Mouse (Mus musculus): ENCODE measurements around the gene Fnbp4. TPM values are rescaled to one million over a fixed set of nuclear protein-coding genes. Genes with fewer than 3 reads are reported as not detected.

Gene Fnbp4
- 73.7 and 80.2 TPM in 2 replicates for polyA plus RNA-seq (2016; fragmentation: Nextera tagmentation; extraction: Ambion mirVana)

- peak within 1 kb of the TSS; percentile 99 for H3K27ac ChIP-seq (ENCODE audit: poor library complexity, severe bottlenecking)
- no peaks in the 10 kb centered on the region; the same call in 1 of the 2 replicates for H3K9me3 ChIP-seq (replicated peaks)
- no peaks in the 10 kb centered on the region for H3K27me3 ChIP-seq (replicated peaks)
- H3K4me2 ChIP-seq, result peak within 1 kb of the TSS; percentile 82
- peak within 1 kb of the TSS; percentile 95 for H3K9ac ChIP-seq
- H3K4me1 ChIP-seq (replicated peaks), result peaks cover 17% of the 10 kb centered on the region
- peaks cover 22% of the 10 kb centered on the region for H3K36me3 ChIP-seq
- peak; percentile 99 for ATAC-seq (ENCODE audit: insufficient number of reproducible peaks, low FRiP score)
- H3K4me3 ChIP-seq, result peak within 1 kb of the TSS; percentile 98
- WGBS, result under 1% methylated on average over 44 of the region's 44 CpGs
Measured at GRCm38 (mm10) chr2:90745053-90745678, at the start of gene Fnbp4. Gene Fnbp4 (plus strand): TSS chr2:90745370.

DNA sequence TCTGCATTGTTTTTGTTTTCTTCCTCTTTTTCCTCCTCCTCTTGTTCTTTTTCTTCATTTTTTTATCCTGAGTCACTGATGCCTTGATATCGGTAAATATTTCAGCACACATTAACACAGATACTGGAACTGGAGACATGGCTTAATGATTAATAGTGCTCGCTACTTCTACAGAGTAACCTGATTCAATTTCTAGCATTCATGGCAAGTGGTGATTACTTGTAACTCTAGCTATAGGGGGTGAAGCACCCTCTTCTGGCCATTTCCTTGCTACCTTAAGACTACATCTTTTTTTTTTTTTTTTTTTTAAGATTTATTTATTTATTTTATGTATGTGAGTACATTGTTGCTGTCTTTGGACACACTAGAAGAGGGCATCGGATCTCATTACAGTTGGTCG lies 44.2 kb upstream of the Fnbp4 start:
- Histone ChIP-seq H3K9ac (no peak overlapping the region), H3K27ac (ENCODE audit: poor library complexity, severe bottlenecking) (no peak overlapping the region), H3K4me3 (no peak overlapping the region), H3K36me3 (peaks cover 83% of the 10 kb centered on the region), H3K27me3 (replicated peaks) (no peaks in the 10 kb centered on the region), H3K4me1 (replicated peaks) (no peaks in the 10 kb centered on the region), H3K9me3 (replicated peaks) (no peaks in the 10 kb centered on the region), H3K4me2 (no peak overlapping the region)
- ATAC-seq (ENCODE audit: insufficient number of reproducible peaks, low FRiP score), result no peak
- WGBS, result 96% methylated on average over 4 of the region's 4 CpGs

DNA sequence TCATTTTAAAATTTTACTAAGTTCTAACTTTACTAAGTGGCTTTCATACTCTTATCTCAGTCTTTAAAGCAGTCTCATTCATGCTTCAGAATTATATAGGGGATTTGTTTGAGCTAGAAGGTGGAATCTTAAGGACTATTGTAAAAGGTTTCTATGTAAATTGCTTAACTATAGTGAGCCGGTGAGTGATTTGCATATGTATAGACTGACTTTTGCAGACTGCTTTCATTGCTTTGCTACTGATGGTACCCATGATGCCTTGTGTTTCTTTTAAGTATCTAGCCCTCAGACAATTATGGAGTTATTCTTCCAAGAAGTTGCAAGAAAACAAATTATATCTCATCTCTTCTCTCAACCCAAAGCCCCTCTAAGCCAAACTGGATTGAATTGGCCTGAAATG lies 36.6 kb upstream of the Fnbp4 start:
- no peak overlapping the region for H3K27ac ChIP-seq (ENCODE audit: poor library complexity, severe bottlenecking)
- no peak overlapping the region for H3K4me2 ChIP-seq
- ATAC-seq (ENCODE audit: insufficient number of reproducible peaks, low FRiP score), result no peak
- no peak overlapping the region for H3K4me3 ChIP-seq
- 96% methylated on average over 1 of the region's 1 CpGs for WGBS
- no peak overlapping the region for H3K9ac ChIP-seq
- no peaks in the 10 kb centered on the region for H3K9me3 ChIP-seq (replicated peaks)
- no peaks in the 10 kb centered on the region for H3K4me1 ChIP-seq (replicated peaks)
- peaks cover 82% of the 10 kb centered on the region for H3K36me3 ChIP-seq
- H3K27me3 ChIP-seq (replicated peaks), result no peaks in the 10 kb centered on the region

- no peak overlapping the region for H3K4me2 ChIP-seq
- WGBS, result 71% methylated on average over 7 of the region's 7 CpGs
- no peaks in the 10 kb centered on the region for H3K9me3 ChIP-seq (replicated peaks)
- H3K36me3 ChIP-seq, result peaks cover 75% of the 10 kb centered on the region
- H3K4me1 ChIP-seq (replicated peaks), result no peaks in the 10 kb centered on the region
- no peaks in the 10 kb centered on the region for H3K27me3 ChIP-seq (replicated peaks)
- no peak overlapping the region for H3K9ac ChIP-seq
- no peak overlapping the region for H3K4me3 ChIP-seq
- peak; percentile 85 for ATAC-seq (ENCODE audit: insufficient number of reproducible peaks, low FRiP score)
- H3K27ac ChIP-seq (ENCODE audit: poor library complexity, severe bottlenecking), result no peak overlapping the region
Measured at GRCm38 (mm10) chr2:90715555-90716092, 29.5 kb upstream of the Fnbp4 start.

GRCm38 (mm10) chr2:90717366-90717765 lies 27.8 kb upstream of the Fnbp4 start:
- Histone ChIP-seq H3K4me2 (no peak overlapping the region), H3K4me3 (no peak overlapping the region), H3K27ac (ENCODE audit: poor library complexity, severe bottlenecking) (no peak overlapping the region), H3K36me3 (peaks cover 76% of the 10 kb centered on the region), H3K27me3 (replicated peaks) (no peaks in the 10 kb centered on the region), H3K9ac (no peak overlapping the region), H3K4me1 (replicated peaks) (no peaks in the 10 kb centered on the region), H3K9me3 (replicated peaks) (no peaks in the 10 kb centered on the region)
- WGBS, result 94% methylated on average over 4 of the region's 4 CpGs
- no peak for ATAC-seq (ENCODE audit: insufficient number of reproducible peaks, low FRiP score)

GRCm38 (mm10) chr2:90717948-90718347 lies 27.2 kb upstream of the Fnbp4 start:
- Histone ChIP-seq H3K9ac (no peak overlapping the region), H3K4me1 (replicated peaks) (no peaks in the 10 kb centered on the region), H3K4me3 (no peak overlapping the region), H3K9me3 (replicated peaks) (no peaks in the 10 kb centered on the region), H3K36me3 (peaks cover 75% of the 10 kb centered on the region), H3K27ac (ENCODE audit: poor library complexity, severe bottlenecking) (no peak overlapping the region), H3K27me3 (replicated peaks) (no peaks in the 10 kb centered on the region), H3K4me2 (no peak overlapping the region)
- ATAC-seq (ENCODE audit: insufficient number of reproducible peaks, low FRiP score), result no peak
- WGBS, result 97% methylated on average over 5 of the region's 5 CpGs

DNA sequence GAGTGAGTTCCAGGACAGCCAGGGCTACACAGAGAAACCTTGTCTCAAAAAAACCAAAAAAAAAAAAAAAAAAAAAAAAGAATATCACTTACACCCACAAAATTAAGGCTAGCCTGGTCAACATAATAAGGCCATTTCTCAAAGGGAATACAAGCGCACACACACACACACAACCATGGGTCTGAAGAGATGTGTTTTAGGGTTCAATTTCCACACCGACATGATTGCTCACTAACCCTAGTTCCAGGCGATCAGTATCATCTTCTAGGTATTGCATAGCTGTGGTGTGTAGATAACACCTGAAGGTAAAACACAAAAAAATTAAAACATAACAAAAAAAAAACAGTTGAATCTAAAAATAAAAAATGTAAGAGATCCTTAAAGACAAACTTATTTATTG lies 18.4 kb upstream of the Fnbp4 start:
- Histone ChIP-seq H3K4me2 (no peak overlapping the region), H3K9me3 (replicated peaks) (no peaks in the 10 kb centered on the region), H3K4me1 (replicated peaks) (no peaks in the 10 kb centered on the region), H3K27me3 (replicated peaks) (no peaks in the 10 kb centered on the region), H3K4me3 (no peak overlapping the region), H3K36me3 (peaks cover 80% of the 10 kb centered on the region), H3K27ac (ENCODE audit: poor library complexity, severe bottlenecking) (no peak overlapping the region), H3K9ac (no peak overlapping the region)
- 90% methylated on average over 3 of the region's 3 CpGs for WGBS
- no peak for ATAC-seq (ENCODE audit: insufficient number of reproducible peaks, low FRiP score)

DNA sequence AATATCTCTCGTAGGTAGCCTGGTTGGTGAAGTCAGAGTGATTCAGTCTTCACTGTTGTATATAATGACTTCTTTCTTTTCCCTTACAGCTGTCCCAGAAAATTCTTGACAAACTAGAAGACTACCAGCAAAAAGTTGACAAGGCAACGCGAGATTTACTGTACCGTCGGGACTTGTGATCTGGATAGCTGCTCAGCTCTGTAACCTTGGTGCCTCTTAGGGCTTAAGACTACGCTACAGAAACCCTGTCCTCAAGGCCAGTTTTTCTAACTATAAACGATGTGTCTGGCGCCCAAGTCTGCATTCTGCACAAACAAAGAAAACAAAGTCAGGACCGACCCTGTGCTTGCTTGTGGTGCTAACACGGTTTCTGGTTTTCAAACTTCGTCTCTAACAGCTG lies 9.8 kb upstream of the Fnbp4 start:
- Histone ChIP-seq H3K36me3 (peaks cover 71% of the 10 kb centered on the region), H3K27ac (ENCODE audit: poor library complexity, severe bottlenecking) (no peak overlapping the region), H3K9me3 (replicated peaks) (no peaks in the 10 kb centered on the region), H3K4me1 (replicated peaks) (no peaks in the 10 kb centered on the region), H3K4me2 (no peak overlapping the region), H3K27me3 (replicated peaks) (no peaks in the 10 kb centered on the region), H3K9ac (no peak overlapping the region), H3K4me3 (no peak overlapping the region)
- ATAC-seq (ENCODE audit: insufficient number of reproducible peaks, low FRiP score), result no peak
- WGBS, result 91% methylated on average over 11 of the region's 11 CpGs

GRCm38 (mm10) chr2:90738801-90739200 lies 6.4 kb upstream of the Fnbp4 start:
- H3K4me3 ChIP-seq, result no peak overlapping the region
- ATAC-seq (ENCODE audit: insufficient number of reproducible peaks, low FRiP score), result no peak
- 89% methylated on average over 3 of the region's 3 CpGs for WGBS
- no peak overlapping the region for H3K27ac ChIP-seq (ENCODE audit: poor library complexity, severe bottlenecking)
- no peaks in the 10 kb centered on the region for H3K4me1 ChIP-seq (replicated peaks)
- H3K36me3 ChIP-seq, result peaks cover 39% of the 10 kb centered on the region
- no peaks in the 10 kb centered on the region for H3K9me3 ChIP-seq (replicated peaks)
- no peak overlapping the region for H3K9ac ChIP-seq
- no peak overlapping the region for H3K4me2 ChIP-seq
- H3K27me3 ChIP-seq (replicated peaks), result no peaks in the 10 kb centered on the region

- no peaks in the 10 kb centered on the region for H3K27me3 ChIP-seq (replicated peaks)
- H3K4me3 ChIP-seq, result no peak overlapping the region
- WGBS, result 87% methylated on average over 3 of the region's 3 CpGs
- peaks cover 34% of the 10 kb centered on the region for H3K36me3 ChIP-seq
- H3K27ac ChIP-seq (ENCODE audit: poor library complexity, severe bottlenecking), result no peak overlapping the region
- ATAC-seq (ENCODE audit: insufficient number of reproducible peaks, low FRiP score), result no peak
- no peak overlapping the region for H3K9ac ChIP-seq
- no peak overlapping the region for H3K4me2 ChIP-seq
- H3K9me3 ChIP-seq (replicated peaks), result no peaks in the 10 kb centered on the region
- no peaks in the 10 kb centered on the region for H3K4me1 ChIP-seq (replicated peaks)
Measured at GRCm38 (mm10) chr2:90739327-90739726, 5.8 kb upstream of the Fnbp4 start.

DNA sequence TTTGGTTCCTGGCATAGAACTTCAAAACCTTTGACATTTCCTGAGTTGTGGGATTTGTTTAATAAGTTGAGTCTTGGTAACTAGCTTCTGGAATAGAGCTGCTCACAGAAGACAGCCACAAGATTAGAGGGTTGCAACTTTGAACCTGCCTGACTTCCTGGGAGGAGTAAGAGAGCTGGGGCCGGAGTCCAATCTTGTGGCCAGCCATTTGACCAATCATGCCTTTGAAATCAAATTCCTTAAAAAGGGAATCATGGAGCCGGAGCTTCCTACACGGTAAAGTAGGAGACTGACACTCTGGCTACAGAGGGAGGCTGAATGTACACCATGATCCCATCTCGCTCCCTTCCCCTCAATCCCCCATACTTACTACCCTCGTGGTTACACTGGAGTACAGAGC lies 5.2 kb upstream of the Fnbp4 start:
- Histone ChIP-seq H3K27me3 (replicated peaks) (no peaks in the 10 kb centered on the region), H3K9me3 (replicated peaks) (no peaks in the 10 kb centered on the region), H3K9ac (no peak overlapping the region), H3K36me3 (peaks cover 28% of the 10 kb centered on the region), H3K4me3 (no peak overlapping the region), H3K4me2 (no peak overlapping the region), H3K27ac (ENCODE audit: poor library complexity, severe bottlenecking) (no peak overlapping the region), H3K4me1 (replicated peaks) (no peaks in the 10 kb centered on the region)
- 86% methylated on average over 5 of the region's 5 CpGs for WGBS
- no peak for ATAC-seq (ENCODE audit: insufficient number of reproducible peaks, low FRiP score)
